Mouse (Mus musculus): ENCODE measurements around the gene Ccdc163. TPM values are rescaled to one million over a fixed set of nuclear protein-coding genes. Genes with fewer than 3 reads are reported as not detected.
A peak's percentile ranks its signal among the peaks of the same experiment; 100 is the strongest.
"Not testable (repeated sequence)": the region's sequence is repeated elsewhere in the genome, so short reads cannot be mapped to it uniquely, and the experiment has no call there.

Gene Ccdc163
- total and polyA plus RNA-seq, 3 experiments: 15.3 to 27.9 (median 18.1) TPM

DNA sequence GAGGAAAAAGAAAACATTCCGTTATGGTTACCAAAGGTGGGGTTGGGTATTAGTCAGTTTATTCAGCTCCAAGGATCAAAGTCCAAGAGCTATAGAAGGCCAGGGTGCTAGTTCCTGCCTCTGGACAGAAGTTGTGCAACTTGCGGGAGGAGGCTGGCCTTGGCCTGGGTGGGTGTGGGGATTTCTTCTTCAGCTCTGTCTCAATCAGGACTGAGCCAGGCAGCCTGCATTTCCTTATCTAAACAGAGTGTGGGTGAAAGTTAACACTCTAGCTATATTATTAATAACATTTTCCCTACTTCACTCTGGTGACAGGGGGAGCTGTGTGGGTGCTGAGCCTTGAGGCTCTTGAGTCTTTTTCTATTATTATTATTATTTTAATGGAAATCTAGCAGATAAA, 35.5 kb upstream of the Ccdc163 start:
- Histone ChIP-seq H3K4me1 (ENCODE audit: control insufficient read depth in 1 of 2, insufficient read depth in 2 of 2) (peaks cover 13 to 37% of the 10 kb centered on the region in 2 experiments), H3K36me3 (replicated peaks in 1 of 2; ENCODE audit: control insufficient read depth in 1 of 2, insufficient read depth in 1 of 2, low read length in 1 of 2) (no peaks in the 10 kb centered on the region), H3K27ac (ENCODE audit: insufficient read depth, low read depth) (no peak overlapping the region), H3K4me3 (replicated peaks in 1 of 3; ENCODE audit: low read depth in 2 of 3, low read length in 2 of 3, poor library complexity in 1 of 3) (no peak overlapping the region), H3K27me3 (replicated peaks) (no peaks in the 10 kb centered on the region), H3K9me3 (replicated peaks; ENCODE audit: low read length) (no peaks in the 10 kb centered on the region), H3K4me2 (ENCODE audit: insufficient read depth, low read depth, poor library complexity, severe bottlenecking) (no peak overlapping the region), H3K9ac (ENCODE audit: insufficient read depth, low read depth) (no peak overlapping the region), H3K79me2 (replicated peaks; ENCODE audit: control insufficient read depth, extremely low read depth, insufficient read depth, poor library complexity, severe bottlenecking) (no peaks in the 10 kb centered on the region)
- dilution Hi-C loops (cut with MboI; ENCODE audit: extremely low pct_ligation_motif_present, extremely low pct_unique_long_range_greater_than_20kb, low sequenced_read_pairs) (no loop called here), in situ Hi-C loops (cut with MboI; ENCODE audit: low pct_ligation_motif_present, low pct_unique_long_range_greater_than_20kb, low sequenced_read_pairs) (no loop called here)
- DNase-seq (ENCODE audit: extremely low read depth): no peak
- TF ChIP-seq MAX (IDR thresholded peaks at IDR 0.05; ENCODE audit: low read length) (no peak), RCOR1 (conservative IDR thresholded peaks at IDR 0.05; ENCODE audit: low read depth, low read length) (no peak), CHD1 (IDR thresholded peaks at IDR 0.05; ENCODE audit: low read depth, low read length) (no peak), EP300 (IDR thresholded peaks at IDR 0.05; ENCODE audit: low read length) (no peak), SIN3A (IDR thresholded peaks at IDR 0.05; ENCODE audit: low read length) (no peak), GABPA (IDR thresholded peaks at IDR 0.05; ENCODE audit: insufficient replicate concordance, low read depth, low read length) (no peak), POLR2AphosphoS2 (IDR thresholded peaks at IDR 0.05; ENCODE audit: low read depth, low read length) (no peak), ZC3H11A (IDR thresholded peaks at IDR 0.05; ENCODE audit: low read depth, low read length) (no peak), MXI1 (IDR thresholded peaks at IDR 0.05; ENCODE audit: low read depth, low read length) (no peak), CTCF (conservative IDR thresholded peaks at IDR 0.05 in 1 of 2, IDR thresholded peaks at IDR 0.05 in 1 of 2; ENCODE audit: low read depth in 2 of 2, low read length in 2 of 2) (no peak), ELF1 (IDR thresholded peaks at IDR 0.05; ENCODE audit: low read depth, low read length) (no peak), USF2 (conservative IDR thresholded peaks at IDR 0.05; ENCODE audit: low read depth, low read length) (no peak), KAT2A (IDR thresholded peaks at IDR 0.05; ENCODE audit: insufficient replicate concordance, low read length) (no peak), RAD21 (IDR thresholded peaks at IDR 0.05; ENCODE audit: low read depth, low read length) (no peak), HCFC1 (IDR thresholded peaks at IDR 0.05; ENCODE audit: low read depth, low read length) (no peak), TBP (conservative IDR thresholded peaks at IDR 0.05; ENCODE audit: low read depth, low read length) (no peak), POLR2A (IDR thresholded peaks at IDR 0.05; ENCODE audit: low read depth, low read length) (no peak)

DNA sequence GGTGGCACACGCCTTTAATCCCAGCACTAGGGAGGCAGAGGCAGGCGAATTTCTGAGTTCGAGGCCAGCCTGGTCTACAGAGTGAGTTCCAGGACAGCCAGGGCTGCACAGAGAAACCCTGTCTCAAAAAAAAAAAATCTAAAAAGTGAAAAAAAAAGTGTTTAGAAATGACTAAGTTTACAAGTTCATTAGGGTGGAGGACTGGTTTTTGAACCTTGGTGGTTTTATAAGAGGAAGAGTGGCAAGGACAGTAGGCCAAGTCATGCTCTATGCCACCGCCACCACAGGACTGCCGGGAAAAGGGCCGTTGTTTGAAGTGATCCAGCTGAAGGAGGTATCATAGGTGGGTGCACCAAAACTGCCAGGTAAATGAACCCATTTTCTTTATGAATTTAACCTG, 33.5 kb upstream of the Ccdc163 start:
- peaks cover 7 to 29% of the 10 kb centered on the region in 2 experiments; a peak in 3 of 4 replicates for H3K4me1 ChIP-seq (ENCODE audit: control insufficient read depth in 1 of 2, insufficient read depth in 2 of 2)
- dilution Hi-C loops (cut with MboI; ENCODE audit: extremely low pct_ligation_motif_present, extremely low pct_unique_long_range_greater_than_20kb, low sequenced_read_pairs); H3K36me3 ChIP-seq (replicated peaks in 1 of 2; ENCODE audit: control insufficient read depth in 1 of 2, insufficient read depth in 1 of 2, low read length in 1 of 2); H3K27ac ChIP-seq (ENCODE audit: insufficient read depth, low read depth); H3K9me3 ChIP-seq (replicated peaks; ENCODE audit: low read length); DNase-seq (ENCODE audit: extremely low read depth); H3K27me3 ChIP-seq (replicated peaks); H3K4me2 ChIP-seq (ENCODE audit: insufficient read depth, low read depth, poor library complexity, severe bottlenecking); H3K4me3 ChIP-seq (replicated peaks in 1 of 3; ENCODE audit: low read depth in 2 of 3, low read length in 2 of 3, poor library complexity in 1 of 3); H3K9ac ChIP-seq (ENCODE audit: insufficient read depth, low read depth); in situ Hi-C loops (cut with MboI; ENCODE audit: low pct_ligation_motif_present, low pct_unique_long_range_greater_than_20kb, low sequenced_read_pairs); H3K79me2 ChIP-seq (replicated peaks; ENCODE audit: control insufficient read depth, extremely low read depth, insufficient read depth, poor library complexity, severe bottlenecking): not testable (repeated sequence)
- TF ChIP-seq ZNF384 (IDR thresholded peaks at IDR 0.05; ENCODE audit: low read depth, low read length): peak; percentile 81
- 0 out of 2 replicates have a peak, but pooled peaks have one; percentile 31 for TF ChIP-seq IRF4 (IDR thresholded peaks at IDR 0.05; ENCODE audit: low read depth, low read length)
